Mouse (Mus musculus): Measurements from ENCODE around the gene Olfr1346. TPM values are rescaled to one million over a fixed set of nuclear protein-coding genes. Genes with fewer than 3 reads are reported as not detected.

The Olfr1346 gene
- polyA plus RNA-seq (2014; fragmentation: Nextera tagmentation; extraction: Ambion mirVana) = not detected in 2 replicates

GRCm38 (mm10) chr7:6466951-6467350 is at the start of gene Olfr1346:
TSS of gene Olfr1346 (plus strand) at chr7:6467101.
- no peaks in the 10 kb centered on the region for H3K36me3 ChIP-seq (ENCODE audit: control insufficient read depth, insufficient read depth, low read length)

DNA sequence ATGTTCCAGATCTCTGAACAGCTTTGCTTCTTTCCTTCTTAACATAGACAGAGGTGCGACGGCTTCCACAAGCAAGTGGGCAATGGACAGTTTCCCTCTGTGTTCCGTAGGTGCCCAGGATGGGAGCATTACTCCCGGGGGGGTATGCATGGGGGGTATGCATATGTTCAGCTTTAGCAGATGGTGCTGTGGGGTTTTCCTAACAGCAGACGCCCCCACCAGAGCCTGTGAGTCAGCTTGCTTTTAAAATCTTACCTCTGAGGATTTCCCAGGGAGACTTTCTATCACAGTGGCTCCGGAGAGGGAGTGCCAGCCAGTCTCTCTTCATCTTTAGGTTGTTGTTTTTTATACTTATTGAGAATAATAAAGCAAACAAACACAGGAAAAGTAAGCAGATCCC is 47.0 kb upstream of the Olfr1346 start:
- 76% methylated on average over 6 of the region's 6 CpGs for WGBS
- no peaks in the 10 kb centered on the region for H3K27me3 ChIP-seq (ENCODE audit: control insufficient read depth, insufficient read depth, low read length)
- H3K9me3 ChIP-seq (ENCODE audit: control insufficient read depth, low read length) = 0 out of 2 replicates have a peak, but pooled peaks cover 4% of the 10 kb centered on the region
- H3K4me2 ChIP-seq (ENCODE audit: low read depth) = no peak overlapping the region
- H3K9ac ChIP-seq (ENCODE audit: low read length) = no peak overlapping the region
- H3K4me3 ChIP-seq (ENCODE audit: low read depth, low read length) = no peak overlapping the region
- no peak overlapping the region for H3K27ac ChIP-seq (ENCODE audit: low read depth, low read length)
- ATAC-seq (ENCODE audit: insufficient read depth, low FRiP score, low TSS enrichment) (no peak), DNase-seq (ENCODE audit: low spot score) (no peak)
- H3K4me1 ChIP-seq (ENCODE audit: control insufficient read depth, insufficient read depth, low read length) = no peaks in the 10 kb centered on the region
- no peaks in the 10 kb centered on the region for H3K36me3 ChIP-seq (ENCODE audit: control insufficient read depth, insufficient read depth, low read length)

More at GRCm38 (mm10) chr7:6466951-6467350, at the start of gene Olfr1346:
- no peak within 1 kb of the TSS for H3K4me3 ChIP-seq (ENCODE audit: low read depth, low read length)
- no peak within 1 kb of the TSS for H3K4me2 ChIP-seq (ENCODE audit: low read depth)
- no peaks in the 10 kb centered on the region for H3K4me1 ChIP-seq (ENCODE audit: control insufficient read depth, insufficient read depth, low read length)
- no peak for DNase-seq (ENCODE audit: low spot score)
- no peaks in the 10 kb centered on the region for H3K27me3 ChIP-seq (ENCODE audit: control insufficient read depth, insufficient read depth, low read length)
- H3K9me3 ChIP-seq (ENCODE audit: control insufficient read depth, low read length) = no peaks in the 10 kb centered on the region
- H3K9ac ChIP-seq (ENCODE audit: low read length) = no peak within 1 kb of the TSS
- no peak for ATAC-seq (ENCODE audit: insufficient read depth, low FRiP score, low TSS enrichment)
- no peak within 1 kb of the TSS for H3K27ac ChIP-seq (ENCODE audit: low read depth, low read length)

DNA sequence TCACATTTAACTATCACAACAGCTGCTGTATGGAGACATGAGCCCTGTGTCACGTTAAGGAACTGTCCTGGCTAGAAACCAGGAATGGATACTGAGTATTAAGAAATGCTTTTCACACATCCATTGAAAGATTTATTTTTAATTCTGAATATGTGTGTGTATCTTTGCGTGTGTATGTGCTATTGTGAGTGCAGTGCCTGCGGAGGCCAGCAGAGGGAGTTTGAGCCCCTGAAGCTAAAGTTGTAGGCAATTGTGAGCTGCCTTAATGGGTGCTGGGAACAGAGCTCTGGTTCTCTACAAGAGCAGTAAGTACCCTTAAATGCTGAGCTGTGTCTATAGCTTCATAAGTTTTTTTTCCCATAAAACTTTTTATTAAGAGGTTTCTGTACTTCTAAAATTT is 37.5 kb upstream of the Olfr1346 start:
- no peak overlapping the region for H3K4me2 ChIP-seq (ENCODE audit: low read depth)
- no peaks in the 10 kb centered on the region for H3K9me3 ChIP-seq (ENCODE audit: control insufficient read depth, low read length)
- no peaks in the 10 kb centered on the region for H3K36me3 ChIP-seq (ENCODE audit: control insufficient read depth, insufficient read depth, low read length)
- ATAC-seq (ENCODE audit: insufficient read depth, low FRiP score, low TSS enrichment) = no peak
- H3K4me1 ChIP-seq (ENCODE audit: control insufficient read depth, insufficient read depth, low read length) = no peaks in the 10 kb centered on the region
- 86% methylated on average over 3 of the region's 3 CpGs for WGBS
- no peaks in the 10 kb centered on the region for H3K27me3 ChIP-seq (ENCODE audit: control insufficient read depth, insufficient read depth, low read length)
- DNase-seq (ENCODE audit: low spot score) = no peak
- no peak overlapping the region for H3K4me3 ChIP-seq (ENCODE audit: low read depth, low read length)
- H3K27ac ChIP-seq (ENCODE audit: low read depth, low read length) = no peak overlapping the region
- H3K9ac ChIP-seq (ENCODE audit: low read length) = no peak overlapping the region

DNA sequence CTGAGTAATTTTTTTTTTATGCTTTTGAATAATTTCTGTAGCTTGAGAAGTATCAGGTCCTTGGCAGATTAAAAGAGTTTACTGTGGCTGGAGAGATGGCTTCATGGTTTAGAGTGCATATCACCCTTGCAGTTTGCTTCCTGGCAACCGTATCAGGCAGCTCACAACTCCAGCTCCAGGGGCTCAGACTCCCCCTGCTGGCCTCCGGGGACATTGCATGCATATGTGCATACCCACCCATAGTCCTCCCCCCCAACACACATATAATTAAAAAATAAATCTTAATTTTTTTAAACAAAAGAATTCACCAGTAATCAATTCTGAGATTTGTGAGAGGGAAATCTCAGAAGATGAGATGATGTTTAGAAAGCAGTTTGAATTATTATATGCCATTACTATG is 36.6 kb upstream of the Olfr1346 start:
- no peak for ATAC-seq (ENCODE audit: insufficient read depth, low FRiP score, low TSS enrichment)
- peaks cover 6% of the 10 kb centered on the region for H3K4me1 ChIP-seq (ENCODE audit: control insufficient read depth, insufficient read depth, low read length)
- H3K36me3 ChIP-seq (ENCODE audit: control insufficient read depth, insufficient read depth, low read length) = no peaks in the 10 kb centered on the region
- H3K9me3 ChIP-seq (ENCODE audit: control insufficient read depth, low read length) = no peaks in the 10 kb centered on the region
- peak; percentile 37 for DNase-seq (ENCODE audit: low spot score)
- H3K27ac ChIP-seq (ENCODE audit: low read depth, low read length) = no peak overlapping the region
- no peak overlapping the region for H3K4me2 ChIP-seq (ENCODE audit: low read depth)
- no peak overlapping the region for H3K4me3 ChIP-seq (ENCODE audit: low read depth, low read length)
- H3K9ac ChIP-seq (ENCODE audit: low read length) = no peak overlapping the region
- H3K27me3 ChIP-seq (ENCODE audit: control insufficient read depth, insufficient read depth, low read length) = no peaks in the 10 kb centered on the region
- WGBS = 44% methylated on average over 2 of the region's 2 CpGs

GRCm38 (mm10) chr7:6438388-6438787 is 28.5 kb upstream of the Olfr1346 start, which contains the start of gene Olfr1344:
TSS of gene Olfr1344 (plus strand) at chr7:6438688.
- ATAC-seq (ENCODE audit: insufficient read depth, low FRiP score, low TSS enrichment) (no peak), DNase-seq (ENCODE audit: low spot score) (no peak)
- Histone ChIP-seq H3K4me3 (ENCODE audit: low read depth, low read length) (no peak within 1 kb of the TSS), H3K27ac (ENCODE audit: low read depth, low read length) (no peak within 1 kb of the TSS), H3K4me2 (ENCODE audit: low read depth) (no peak within 1 kb of the TSS), H3K27me3 (ENCODE audit: control insufficient read depth, insufficient read depth, low read length) (no peaks in the 10 kb centered on the region), H3K4me1 (ENCODE audit: control insufficient read depth, insufficient read depth, low read length) (peaks cover 6% of the 10 kb centered on the region), H3K9me3 (ENCODE audit: control insufficient read depth, low read length) (no peaks in the 10 kb centered on the region; the same call in 1 of the 2 replicates), H3K9ac (ENCODE audit: low read length) (no peak within 1 kb of the TSS), H3K36me3 (ENCODE audit: control insufficient read depth, insufficient read depth, low read length) (no peaks in the 10 kb centered on the region)
- 81% methylated on average over 3 of the region's 3 CpGs for WGBS

DNA sequence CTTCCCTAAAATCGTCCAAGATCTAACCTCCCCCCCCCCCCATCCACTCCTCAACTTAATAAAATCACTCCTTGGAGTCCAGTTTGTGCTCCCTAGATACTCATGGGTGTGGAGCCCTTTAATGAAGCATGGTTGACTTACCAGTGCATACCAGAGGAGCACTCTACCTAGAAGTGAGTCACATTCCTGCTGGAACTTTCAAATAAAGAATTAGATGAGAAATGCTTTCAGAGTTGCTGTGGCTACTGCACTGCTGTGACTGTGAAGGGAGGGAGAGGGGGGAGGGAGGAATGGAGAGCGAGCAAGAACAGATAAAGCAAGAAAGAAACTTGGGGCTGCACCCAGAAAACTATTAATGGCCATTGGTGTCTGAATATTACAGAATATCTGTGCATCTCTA is 25.7 kb upstream of the Olfr1346 start:
- H3K36me3 ChIP-seq (ENCODE audit: control insufficient read depth, insufficient read depth, low read length) = no peaks in the 10 kb centered on the region
- H3K27ac ChIP-seq (ENCODE audit: low read depth, low read length) = no peak overlapping the region
- no peaks in the 10 kb centered on the region for H3K27me3 ChIP-seq (ENCODE audit: control insufficient read depth, insufficient read depth, low read length)
- H3K9me3 ChIP-seq (ENCODE audit: control insufficient read depth, low read length) = no peaks in the 10 kb centered on the region; the same call in 1 of the 2 replicates
- ATAC-seq (ENCODE audit: insufficient read depth, low FRiP score, low TSS enrichment) = no peak
- no peak overlapping the region for H3K4me2 ChIP-seq (ENCODE audit: low read depth)
- no peaks in the 10 kb centered on the region for H3K4me1 ChIP-seq (ENCODE audit: control insufficient read depth, insufficient read depth, low read length)
- no peak overlapping the region for H3K4me3 ChIP-seq (ENCODE audit: low read depth, low read length)
- no peak for DNase-seq (ENCODE audit: low spot score)
- no peak overlapping the region for H3K9ac ChIP-seq (ENCODE audit: low read length)
- 64% methylated on average over 2 of the region's 2 CpGs for WGBS

- no peak for DNase-seq (ENCODE audit: low spot score)
- Histone ChIP-seq H3K4me2 (ENCODE audit: low read depth) (no peak overlapping the region), H3K4me1 (ENCODE audit: control insufficient read depth, insufficient read depth, low read length) (no peaks in the 10 kb centered on the region), H3K27me3 (ENCODE audit: control insufficient read depth, insufficient read depth, low read length) (no peaks in the 10 kb centered on the region), H3K9me3 (ENCODE audit: control insufficient read depth, low read length) (peaks cover 6% of the 10 kb centered on the region; the same call in 1 of the 2 replicates), H3K36me3 (ENCODE audit: control insufficient read depth, insufficient read depth, low read length) (no peaks in the 10 kb centered on the region), H3K27ac (ENCODE audit: low read depth, low read length) (no peak overlapping the region), H3K4me3 (ENCODE audit: low read depth, low read length) (no peak overlapping the region), H3K9ac (ENCODE audit: low read length) (no peak overlapping the region)
- no peak for ATAC-seq (ENCODE audit: insufficient read depth, low FRiP score, low TSS enrichment)
- WGBS = 84% methylated on average over 5 of the region's 5 CpGs
Observed at GRCm38 (mm10) chr7:6447771-6448170, 19.1 kb upstream of the Olfr1346 start.

- Histone ChIP-seq H3K4me2 (ENCODE audit: low read depth) (no peak within 1 kb of the TSS), H3K9me3 (ENCODE audit: control insufficient read depth, low read length) (0 out of 2 replicates have a peak, but pooled peaks cover 2% of the 10 kb centered on the region), H3K27ac (ENCODE audit: low read depth, low read length) (no peak within 1 kb of the TSS), H3K27me3 (ENCODE audit: control insufficient read depth, insufficient read depth, low read length) (no peaks in the 10 kb centered on the region), H3K4me1 (ENCODE audit: control insufficient read depth, insufficient read depth, low read length) (no peaks in the 10 kb centered on the region), H3K36me3 (ENCODE audit: control insufficient read depth, insufficient read depth, low read length) (no peaks in the 10 kb centered on the region), H3K4me3 (ENCODE audit: low read depth, low read length) (no peak within 1 kb of the TSS), H3K9ac (ENCODE audit: low read length) (no peak within 1 kb of the TSS)
- ATAC-seq (ENCODE audit: insufficient read depth, low FRiP score, low TSS enrichment) (no peak), DNase-seq (ENCODE audit: low spot score) (no peak)
Observed at GRCm38 (mm10) chr7:6455868-6456267, 11.0 kb upstream of the Olfr1346 start, which contains the start of gene Olfr1336. TSS of gene Olfr1336 (plus strand) at chr7:6456168.

- no peak overlapping the region for H3K4me2 ChIP-seq (ENCODE audit: low read depth)
- H3K9ac ChIP-seq (ENCODE audit: low read length) = no peak overlapping the region
- WGBS = 42% methylated on average over 3 of the region's 3 CpGs
Observed at GRCm38 (mm10) chr7:6456399-6456798, 10.5 kb upstream of the Olfr1346 start.

More at GRCm38 (mm10) chr7:6456399-6456798, 10.5 kb upstream of the Olfr1346 start:
- Histone ChIP-seq H3K27me3 (ENCODE audit: control insufficient read depth, insufficient read depth, low read length) (no peaks in the 10 kb centered on the region), H3K27ac (ENCODE audit: low read depth, low read length) (no peak overlapping the region), H3K4me3 (ENCODE audit: low read depth, low read length) (no peak overlapping the region), H3K4me1 (ENCODE audit: control insufficient read depth, insufficient read depth, low read length) (no peaks in the 10 kb centered on the region), H3K36me3 (ENCODE audit: control insufficient read depth, insufficient read depth, low read length) (no peaks in the 10 kb centered on the region), H3K9me3 (ENCODE audit: control insufficient read depth, low read length) (0 out of 2 replicates have a peak, but pooled peaks cover 2% of the 10 kb centered on the region)
- no peak for ATAC-seq (ENCODE audit: insufficient read depth, low FRiP score, low TSS enrichment)
- DNase-seq (ENCODE audit: low spot score) = no peak

All from neural tube, embryonic 11.5 days (tissue).